Mouse (Mus musculus) embryonic facial prominence, embryonic 12.5 days (tissue): ENCODE data around the gene Acsf2. TPM values are rescaled to one million over a fixed set of nuclear protein-coding genes. Genes with fewer than 3 reads are reported as not detected.
"Not testable (repeated sequence)": the region's sequence is repeated elsewhere in the genome, so short reads cannot be mapped to it uniquely, and the experiment has no call there.

Experiments used
- ATAC-seq: fragments of 200-750 bp; cut with Nextera tagmentation; 2 replicates; pipeline ENCODE4 v1.8.0; 2017; ENCODE audit not compliant: insufficient number of reproducible peaks, insufficient read depth, low FRiP score, low TSS enrichment
- H3K27ac ChIP-seq: fragments of 300-500 bp; sonication (generic); 2 replicates; pipeline ENCODE4 v1.5.1; 2016; ENCODE audit warnings: mild to moderate bottlenecking
- H3K27me3 ChIP-seq: fragments of 300-500 bp; sonication (generic); 2 replicates; pipeline ENCODE4 v1.6.1; 2016; ENCODE audit warnings: mild to moderate bottlenecking, moderate library complexity
- H3K36me3 ChIP-seq: fragments of 300-500 bp; sonication (generic); 2 replicates; pipeline ENCODE4 v1.6.1; 2016; ENCODE audit warnings: mild to moderate bottlenecking
- H3K4me1 ChIP-seq: fragments of 300-500 bp; sonication (generic); 2 replicates; pipeline ENCODE4 v1.6.1; 2016
- H3K4me2 ChIP-seq: fragments of 300-500 bp; sonication (generic); replicated peaks from 2 replicates; pipeline ENCODE4 v1.6.1; 2016; ENCODE audit warnings: mild to moderate bottlenecking, moderate library complexity
- H3K4me3 ChIP-seq: fragments of 300-500 bp; sonication (generic); 2 replicates; pipeline ENCODE4 v1.5.1; 2016; ENCODE audit warnings: mild to moderate bottlenecking
- H3K9ac ChIP-seq: fragments of 300-500 bp; sonication (generic); 2 replicates; pipeline ENCODE4 v1.6.1; 2016; ENCODE audit warnings: mild to moderate bottlenecking, moderate library complexity
- H3K9me3 ChIP-seq: fragments of 300-500 bp; sonication (generic); 2 replicates; pipeline ENCODE4 v1.6.1; 2016; ENCODE audit warnings: mild to moderate bottlenecking, moderate library complexity
- WGBS: fragments of 180-500 bp; shearing (Covaris S2); methylation state at CpG from one replicate; pipeline ENCODE4 v1.1.7; 2016; 5-methylcytosine and 5-hydroxymethylcytosine counted together
- polyA plus RNA-seq: library from polyadenylated mRNA; unstranded; fragments of >200 nt; fragmentation: Nextera tagmentation; extraction: Ambion mirVana; gene quantifications from 2 replicates; pipeline ENCODE4 v1.2.1, GENCODE M21; 2016

The Acsf2 gene
- polyA plus RNA-seq, result 5.5 and 5.9 TPM in 2 replicates

- Histone ChIP-seq H3K36me3 (0 out of 2 replicates have a peak, but pooled peaks cover 5% of the 10 kb centered on the region), H3K27ac (peak within 1 kb of the TSS; percentile 69), H3K4me3 (peak within 1 kb of the TSS; percentile 59), H3K4me2 (peak within 1 kb of the TSS; percentile 62), H3K27me3 (no peaks in the 10 kb centered on the region), H3K9me3 (no peaks in the 10 kb centered on the region), H3K9ac (peak within 1 kb of the TSS; percentile 67), H3K4me1 (peaks cover 11% of the 10 kb centered on the region; the same call in 1 of the 2 replicates)
- 1% methylated on average over 50 of the region's 52 CpGs for WGBS
- ATAC-seq, result peak; percentile 83
Observed at GRCm38 (mm10) chr11:94601321-94602281, at the start of gene Acsf2. TSS of gene Acsf2 (minus strand) at chr11:94601871.

- peaks cover 40% of the 10 kb centered on the region for H3K36me3 ChIP-seq
- not testable (repeated sequence) for H3K9ac ChIP-seq, H3K4me3 ChIP-seq, H3K4me2 ChIP-seq, H3K9me3 ChIP-seq, H3K27me3 ChIP-seq, H3K4me1 ChIP-seq, H3K27ac ChIP-seq, ATAC-seq
- 91% methylated on average over 7 of the region's 7 CpGs for WGBS
Observed at GRCm38 (mm10) chr11:94651241-94651640, 49.6 kb upstream of the Acsf2 start.

GRCm38 (mm10) chr11:94646457-94646856 lies 44.8 kb upstream of the Acsf2 start:
- no peaks in the 10 kb centered on the region for H3K9me3 ChIP-seq
- 95% methylated on average over 4 of the region's 4 CpGs for WGBS
- H3K9ac ChIP-seq, result no peak overlapping the region
- H3K4me1 ChIP-seq, result no peaks in the 10 kb centered on the region
- no peak overlapping the region for H3K27ac ChIP-seq
- H3K4me3 ChIP-seq, result no peak overlapping the region
- no peak overlapping the region for H3K4me2 ChIP-seq
- H3K36me3 ChIP-seq, result peaks cover 86% of the 10 kb centered on the region
- ATAC-seq, result no peak
- H3K27me3 ChIP-seq, result no peaks in the 10 kb centered on the region

- Histone ChIP-seq H3K4me1 (no peaks in the 10 kb centered on the region), H3K4me3 (no peak overlapping the region), H3K27me3 (no peaks in the 10 kb centered on the region), H3K4me2 (no peak overlapping the region), H3K9ac (no peak overlapping the region), H3K27ac (no peak overlapping the region), H3K36me3 (peaks cover 89% of the 10 kb centered on the region), H3K9me3 (no peaks in the 10 kb centered on the region)
- ATAC-seq, result no peak
- 88% methylated on average over 8 of the region's 8 CpGs for WGBS
Observed at GRCm38 (mm10) chr11:94644461-94645219, 43.0 kb upstream of the Acsf2 start.

- 83% methylated on average over 5 of the region's 5 CpGs for WGBS
- Histone ChIP-seq H3K4me1 (peaks cover 8% of the 10 kb centered on the region), H3K27me3 (no peaks in the 10 kb centered on the region), H3K4me2 (no peak overlapping the region), H3K4me3 (no peak overlapping the region), H3K9me3 (no peaks in the 10 kb centered on the region), H3K27ac (no peak overlapping the region), H3K36me3 (peaks cover 75% of the 10 kb centered on the region), H3K9ac (no peak overlapping the region)
- no peak for ATAC-seq
Observed at GRCm38 (mm10) chr11:94634431-94634830, 32.8 kb upstream of the Acsf2 start.

GRCm38 (mm10) chr11:94632988-94633387 lies 31.3 kb upstream of the Acsf2 start:
- Histone ChIP-seq H3K4me2 (no peak overlapping the region), H3K9ac (no peak overlapping the region), H3K9me3 (no peaks in the 10 kb centered on the region), H3K4me3 (no peak overlapping the region), H3K27ac (no peak overlapping the region), H3K4me1 (peaks cover 8% of the 10 kb centered on the region), H3K36me3 (peaks cover 61% of the 10 kb centered on the region), H3K27me3 (no peaks in the 10 kb centered on the region)
- ATAC-seq, result no peak
- WGBS, result 87% methylated on average over 8 of the region's 8 CpGs

GRCm38 (mm10) chr11:94631969-94632368 lies 30.3 kb upstream of the Acsf2 start:
- WGBS, result 96% methylated on average over 5 of the region's 5 CpGs

GRCm38 (mm10) chr11:94630199-94631011 lies 28.7 kb upstream of the Acsf2 start:
- peaks cover 35% of the 10 kb centered on the region for H3K36me3 ChIP-seq
- no peaks in the 10 kb centered on the region for H3K27me3 ChIP-seq
- 13% methylated on average over 26 of the region's 26 CpGs for WGBS
- no peak for ATAC-seq
- peak overlapping the region; percentile 91 for H3K4me2 ChIP-seq
- peak overlapping the region; percentile 87 for H3K9ac ChIP-seq
- H3K9me3 ChIP-seq, result no peaks in the 10 kb centered on the region
- peak overlapping the region; percentile 97 for H3K4me3 ChIP-seq
- peaks cover 8% of the 10 kb centered on the region for H3K4me1 ChIP-seq
- peak overlapping the region; percentile 63 for H3K27ac ChIP-seq

More at GRCm38 (mm10) chr11:94631969-94632368, 30.3 kb upstream of the Acsf2 start:
- ATAC-seq, result no peak
- H3K9ac ChIP-seq, result no peak overlapping the region
- H3K4me2 ChIP-seq, result no peak overlapping the region
- no peak overlapping the region for H3K4me3 ChIP-seq
- no peaks in the 10 kb centered on the region for H3K9me3 ChIP-seq
- peaks cover 51% of the 10 kb centered on the region for H3K36me3 ChIP-seq
- no peaks in the 10 kb centered on the region for H3K27me3 ChIP-seq
- H3K4me1 ChIP-seq, result peaks cover 8% of the 10 kb centered on the region
- no peak overlapping the region for H3K27ac ChIP-seq

- peak overlapping the region; percentile 97 for H3K4me3 ChIP-seq
- peak overlapping the region; percentile 63 for H3K27ac ChIP-seq
- H3K9ac ChIP-seq, result peak overlapping the region; percentile 87
- under 1% methylated on average over 27 of the region's 28 CpGs for WGBS
- no peaks in the 10 kb centered on the region for H3K27me3 ChIP-seq
- H3K9me3 ChIP-seq, result no peaks in the 10 kb centered on the region
- ATAC-seq, result peak; percentile 28; the same call in 1 of the 2 replicates
- H3K36me3 ChIP-seq, result peaks cover 29% of the 10 kb centered on the region
- peak overlapping the region; percentile 91 for H3K4me2 ChIP-seq
- peaks cover 8% of the 10 kb centered on the region for H3K4me1 ChIP-seq
Observed at GRCm38 (mm10) chr11:94629884-94630198, 28.2 kb upstream of the Acsf2 start.

GRCm38 (mm10) chr11:94629199-94629883 lies 27.7 kb upstream of the Acsf2 start, which contains the start of gene Lrrc59:
TSS of gene Lrrc59 (plus strand) at chr11:94629767.
- WGBS, result 5% methylated on average over 41 of the region's 41 CpGs
- no peaks in the 10 kb centered on the region for H3K9me3 ChIP-seq
- peaks cover 8% of the 10 kb centered on the region for H3K4me1 ChIP-seq
- H3K4me2 ChIP-seq, result peak within 1 kb of the TSS; percentile 91
- H3K27ac ChIP-seq, result peak within 1 kb of the TSS; percentile 63
- peak; percentile 94 for ATAC-seq
- no peaks in the 10 kb centered on the region for H3K27me3 ChIP-seq
- H3K4me3 ChIP-seq, result peak within 1 kb of the TSS; percentile 97
- peak within 1 kb of the TSS; percentile 87 for H3K9ac ChIP-seq
- H3K36me3 ChIP-seq, result peaks cover 24% of the 10 kb centered on the region
